Mouse (Mus musculus): ENCODE data around the gene Basp1.

The Basp1 gene

GRCm38 (mm10) chr15:25360825-25361224, 52.7 kb downstream of the Basp1 start:
- peak; percentile 25 for DNase-seq

- DNase-seq: peak; percentile 49
These were observed 54.9 kb downstream of the Basp1 start for GRCm38 (mm10) chr15:25358680-25359097.

GRCm38 (mm10) chr15:25355339-25355738, 58.2 kb downstream of the Basp1 start:
- no peak for DNase-seq

- DNase-seq: no peak
These were observed 58.8 kb downstream of the Basp1 start for GRCm38 (mm10) chr15:25354738-25355137.

GRCm38 (mm10) chr15:25353498-25353897, 60.1 kb downstream of the Basp1 start:
- no peak for DNase-seq

GRCm38 (mm10) chr15:25343263-25343662, 70.3 kb downstream of the Basp1 start:
- no peak for DNase-seq

- DNase-seq: no peak
These were observed 78.3 kb downstream of the Basp1 start for GRCm38 (mm10) chr15:25335277-25335676.

GRCm38 (mm10) chr15:25331877-25332445, 81.6 kb downstream of the Basp1 start:
- DNase-seq: no peak

GRCm38 (mm10) chr15:25330946-25331345, 82.6 kb downstream of the Basp1 start:
- no peak for DNase-seq

- no peak for DNase-seq
These were observed 91.0 kb downstream of the Basp1 start for GRCm38 (mm10) chr15:25322601-25323000.

- no peak for DNase-seq
These were observed 91.5 kb downstream of the Basp1 start for GRCm38 (mm10) chr15:25322111-25322510.

- no peak for DNase-seq
These were observed 91.9 kb downstream of the Basp1 start for GRCm38 (mm10) chr15:25321636-25322035.

GRCm38 (mm10) chr15:25314471-25314870, 99.1 kb downstream of the Basp1 start:
- DNase-seq: no peak
